Mouse (Mus musculus) heart, postnatal 0 days (tissue): ENCODE results near the gene Rere. TPM values are rescaled to one million over a fixed set of nuclear protein-coding genes. Genes with fewer than 3 reads are reported as not detected.

Experiments
- ATAC-seq: fragments of 200-750 bp; cut with Nextera tagmentation; 2 replicates; pipeline ENCODE4 v1.8.0; 2017; ENCODE audit warnings: low read depth, moderate number of reproducible peaks, moderate library complexity; ENCODE audit not compliant: insufficient read depth
- DNase-seq: peaks from one replicate; pipeline ENCODE4 v3.0.0-alpha.2; 2016; ENCODE audit warnings: low spot score
- H3K27ac ChIP-seq: fragments of 300-500 bp; sonication (generic); 2 replicates; pipeline ENCODE4 v1.5.1; 2014; ENCODE audit warnings: low read depth, mild to moderate bottlenecking
- H3K27me3 ChIP-seq: fragments of 300-500 bp; sonication (generic); 2 replicates; pipeline ENCODE4 v1.6.1; 2014; ENCODE audit warnings: low read length, mixed read lengths; ENCODE audit not compliant: control insufficient read depth, insufficient read depth
- H3K36me3 ChIP-seq: fragments of 300-500 bp; sonication (generic); replicated peaks from 2 replicates; pipeline ENCODE4 v1.6.1; 2014; ENCODE audit warnings: low read length, mixed read lengths; ENCODE audit not compliant: control insufficient read depth, insufficient read depth
- H3K4me1 ChIP-seq: fragments of 300-500 bp; sonication (generic); 2 replicates; pipeline ENCODE4 v1.6.1; 2014; ENCODE audit warnings: antibody characterized with exemption; ENCODE audit not compliant: control insufficient read depth, insufficient read depth
- H3K4me2 ChIP-seq: fragments of 300-500 bp; sonication (generic); 2 replicates; pipeline ENCODE4 v1.6.1; 2014; ENCODE audit warnings: low read depth, mild to moderate bottlenecking, low read length, moderate library complexity
- H3K4me3 ChIP-seq: fragments of 300-500 bp; sonication (generic); 2 replicates; pipeline ENCODE4 v1.5.1; 2014; ENCODE audit warnings: low read depth, low read length
- H3K9ac ChIP-seq: fragments of 300-500 bp; sonication (generic); replicated peaks from 2 replicates; pipeline ENCODE4 v1.6.1; 2014; ENCODE audit warnings: low read depth, low read length, mixed read lengths
- H3K9me3 ChIP-seq: fragments of 300-500 bp; sonication (generic); replicated peaks from 2 replicates; pipeline ENCODE4 v1.6.1; 2016; ENCODE audit warnings: low read length; ENCODE audit not compliant: control insufficient read depth
- CTCF ChIP-seq: IDR thresholded peaks from 2 replicates; pipeline ENCODE4 v1.5.1; 2016; ENCODE audit warnings: antibody characterized with exemption, control low read depth, low read depth
- EP300 ChIP-seq: IDR thresholded peaks from 2 replicates; pipeline ENCODE4 v1.6.1; 2016; ENCODE audit warnings: antibody characterized with exemption, low read depth
- WGBS: fragments of 180-500 bp; shearing (Covaris S2); extraction: QIAGEN DNeasy Blood & Tissue Kit; methylation state at CpG from one replicate; pipeline ENCODE4 v1.1.7; 2014; 5-methylcytosine and 5-hydroxymethylcytosine counted together
- polyA plus RNA-seq: library from polyadenylated mRNA; unstranded; fragments of >200 nt; fragmentation: Nextera tagmentation; extraction: Ambion mirVana; gene quantifications from 2 replicates; pipeline ENCODE4 v1.2.1, GENCODE M21; 2015
- total RNA-seq: library from RNA; depleted of rRNA; stranded (reverse); fragments of >200 nt; gene quantifications from 2 replicates; pipeline ENCODE4 v1.2.3, GENCODE M21; 2014; ENCODE audit warnings: low replicate concordance; rRNA removed

Rere gene
- total and polyA plus RNA-seq, 2 experiments from 2014 or later: 14.6 to 17.9 TPM

DNA sequence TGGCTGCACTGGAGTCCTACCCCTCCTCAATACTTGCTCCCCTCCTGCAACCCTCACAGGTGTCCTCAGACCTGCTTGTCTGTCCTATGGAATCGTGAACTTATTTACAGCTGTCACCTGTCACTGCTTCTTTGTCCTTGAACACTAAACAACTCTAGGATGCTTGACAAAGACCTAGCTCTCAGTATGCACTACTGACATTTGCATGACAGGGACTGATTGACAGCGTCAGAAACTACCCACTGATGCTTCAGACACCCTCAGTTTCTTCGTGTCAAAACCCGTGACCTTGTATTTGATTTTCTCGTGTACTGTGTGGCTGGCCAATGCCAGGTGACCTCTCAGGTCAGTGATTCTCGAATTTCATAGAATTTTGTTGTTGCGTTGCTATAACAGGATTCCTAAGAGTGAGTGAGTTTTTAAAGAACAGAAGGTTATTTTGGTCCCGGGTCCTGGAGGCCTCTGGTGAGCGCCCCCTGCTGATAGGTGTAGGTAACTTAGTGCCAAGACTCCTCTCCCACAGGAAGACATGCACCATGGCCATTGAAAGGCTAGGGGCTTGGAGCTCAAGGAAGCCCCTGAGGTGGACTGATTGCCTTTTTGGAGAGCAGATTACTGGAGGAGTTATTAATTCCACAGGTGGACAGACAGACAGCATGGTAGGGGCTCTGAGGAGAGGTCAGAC, 378.6 kb downstream of the Rere start:
- no peak for ATAC-seq
- no peak overlapping the region for H3K4me2 ChIP-seq
- H3K36me3 ChIP-seq: no peaks in the 10 kb centered on the region
- H3K27ac ChIP-seq: no peak overlapping the region
- DNase-seq: no peak
- WGBS: 74% methylated on average over 9 of the region's 9 CpGs
- no peak overlapping the region for H3K9ac ChIP-seq
- TF ChIP-seq CTCF: no peak; the same call in 1 of the 2 replicates
- no peak for TF ChIP-seq EP300
- H3K9me3 ChIP-seq: no peaks in the 10 kb centered on the region
- H3K27me3 ChIP-seq: 0 out of 2 replicates have a peak, but pooled peaks cover 2% of the 10 kb centered on the region
- H3K4me1 ChIP-seq: no peaks in the 10 kb centered on the region
- H3K4me3 ChIP-seq: no peak overlapping the region

DNA sequence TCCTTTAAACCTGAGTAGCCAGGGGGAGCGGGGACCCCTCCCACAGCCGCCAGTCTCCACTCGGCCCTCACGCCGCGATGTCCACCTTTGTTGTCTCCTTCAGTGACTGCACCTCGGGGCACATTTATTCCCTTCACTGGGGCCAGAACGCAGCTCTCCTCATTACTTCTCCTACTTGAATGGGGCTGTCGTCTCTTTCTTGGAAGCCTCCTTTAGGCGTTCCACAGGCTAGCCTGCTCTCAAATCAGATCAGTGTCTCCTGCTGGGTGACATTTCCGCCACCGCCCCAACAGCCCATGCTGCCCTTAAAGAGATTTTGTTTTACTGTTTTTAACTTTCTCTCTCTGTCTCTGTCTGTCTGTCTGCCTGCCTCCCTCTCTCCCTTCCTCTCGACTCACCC, 380.4 kb downstream of the Rere start:
- H3K4me3 ChIP-seq: no peak overlapping the region
- H3K4me1 ChIP-seq: no peaks in the 10 kb centered on the region
- no peak overlapping the region for H3K27ac ChIP-seq
- TF ChIP-seq CTCF: no peak
- TF ChIP-seq EP300: no peak
- DNase-seq (no peak), ATAC-seq (no peak)
- no peaks in the 10 kb centered on the region for H3K27me3 ChIP-seq
- WGBS: 8% methylated on average over 13 of the region's 13 CpGs
- no peaks in the 10 kb centered on the region for H3K36me3 ChIP-seq
- H3K9ac ChIP-seq: no peak overlapping the region; the same call in 1 of the 2 replicates
- peak overlapping the region; percentile 34 for H3K4me2 ChIP-seq
- no peaks in the 10 kb centered on the region for H3K9me3 ChIP-seq

DNA sequence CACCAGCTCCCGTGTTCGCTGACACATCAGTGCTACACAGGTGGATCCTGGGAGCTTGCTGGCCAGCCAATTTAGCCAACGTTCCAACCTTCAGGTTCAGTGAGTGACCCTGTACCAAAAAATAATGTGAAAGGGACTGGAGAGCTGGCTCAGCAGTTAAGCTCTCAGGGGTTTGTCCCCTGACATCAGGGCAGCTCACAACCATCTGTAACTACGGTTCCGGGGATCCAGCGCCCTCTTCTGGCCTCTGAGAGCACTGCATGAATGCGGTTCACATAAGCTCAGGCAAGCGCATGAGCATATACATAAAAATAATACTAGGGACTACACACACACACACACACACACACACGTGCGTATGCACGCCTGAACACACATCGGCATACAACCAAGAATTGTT, 381.7 kb downstream of the Rere start:
- Histone ChIP-seq H3K4me3 (no peak overlapping the region), H3K9ac (no peak overlapping the region), H3K4me2 (no peak overlapping the region), H3K27ac (no peak overlapping the region), H3K36me3 (no peaks in the 10 kb centered on the region), H3K4me1 (no peaks in the 10 kb centered on the region), H3K9me3 (no peaks in the 10 kb centered on the region), H3K27me3 (no peaks in the 10 kb centered on the region)
- ATAC-seq: no peak
- TF ChIP-seq EP300 (no peak), CTCF (peak; percentile 48)
- DNase-seq: no peak
- WGBS: 56% methylated on average over 12 of the region's 12 CpGs

DNA sequence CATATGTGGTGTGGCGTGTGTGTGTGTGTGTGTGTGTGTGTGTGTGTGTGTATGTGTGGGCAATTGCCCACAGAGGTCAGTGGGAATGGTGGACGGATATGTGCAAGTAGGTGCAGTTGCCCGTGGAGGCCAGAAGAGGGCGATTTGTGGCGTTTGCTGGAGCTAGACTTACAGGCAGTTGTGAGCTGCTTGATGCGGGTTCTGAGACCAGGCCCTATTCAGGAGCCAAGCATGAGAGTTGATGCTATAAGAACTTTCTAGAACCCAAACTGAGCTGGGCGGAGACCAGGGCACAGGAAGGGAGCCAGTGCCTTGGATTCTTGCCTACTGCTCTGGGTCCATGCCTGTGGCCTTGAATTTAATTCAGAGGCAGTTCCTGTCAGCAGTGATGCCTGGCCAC, 383.3 kb downstream of the Rere start:
- no peaks in the 10 kb centered on the region for H3K36me3 ChIP-seq
- H3K4me2 ChIP-seq: no peak overlapping the region
- no peak overlapping the region for H3K27ac ChIP-seq
- WGBS: 76% methylated on average over 7 of the region's 7 CpGs
- no peaks in the 10 kb centered on the region for H3K9me3 ChIP-seq
- no peaks in the 10 kb centered on the region for H3K27me3 ChIP-seq
- no peak overlapping the region for H3K4me3 ChIP-seq
- no peak overlapping the region for H3K9ac ChIP-seq
- ATAC-seq: no peak
- DNase-seq: no peak
- TF ChIP-seq EP300: no peak
- TF ChIP-seq CTCF: peak; percentile 19
- H3K4me1 ChIP-seq: no peaks in the 10 kb centered on the region

DNA sequence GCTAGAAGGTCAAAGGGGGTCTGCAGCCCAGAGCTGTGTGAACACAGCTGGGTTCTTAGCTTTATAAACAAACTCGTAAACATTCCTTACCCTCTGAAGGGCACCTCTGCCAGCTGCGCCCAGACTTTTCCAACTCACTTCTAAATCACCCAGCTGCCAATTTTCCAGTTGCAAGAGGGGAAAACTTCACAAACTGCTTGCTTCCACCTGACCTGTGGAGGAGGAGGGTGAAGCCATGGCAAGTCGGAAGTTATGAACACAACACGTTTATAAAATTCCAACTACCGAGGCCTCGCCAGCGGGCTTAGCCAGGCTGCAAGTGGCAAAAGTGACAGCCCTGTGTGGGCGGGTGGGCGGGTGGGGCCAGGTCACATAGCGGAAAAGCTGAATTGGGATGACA, 384.4 kb downstream of the Rere start:
- DNase-seq: no peak
- no peak for TF ChIP-seq EP300
- TF ChIP-seq CTCF: no peak
- 70% methylated on average over 10 of the region's 10 CpGs for WGBS
- no peaks in the 10 kb centered on the region for H3K27me3 ChIP-seq
- H3K4me1 ChIP-seq: no peaks in the 10 kb centered on the region
- H3K27ac ChIP-seq: no peak overlapping the region
- no peak overlapping the region for H3K4me2 ChIP-seq
- no peaks in the 10 kb centered on the region for H3K9me3 ChIP-seq
- no peaks in the 10 kb centered on the region for H3K36me3 ChIP-seq
- no peak overlapping the region for H3K4me3 ChIP-seq
- ATAC-seq: no peak
- no peak overlapping the region for H3K9ac ChIP-seq

Other genes with a start within 250 kb of the Rere start
- 15.0 and 23.3 TPM in 2 replicates for gene Gpr157, start 194.3 kb upstream of the Rere start, total RNA-seq
- 4.3 and 4.5 TPM in 2 replicates for gene Gpr157, start 194.3 kb upstream of the Rere start, polyA plus RNA-seq
- 0.58 TPM in 1 of 2 replicates, not detected in the other for gene Slc2a5, start 162.4 kb upstream of the Rere start, total RNA-seq
- 0.42 and 0.59 TPM in 2 replicates for gene Slc2a5, start 162.4 kb upstream of the Rere start, polyA plus RNA-seq
- gene Slc2a7, start 132.7 kb upstream of the Rere start, total RNA-seq: not detected in 2 replicates
- gene Slc2a7, start 132.7 kb upstream of the Rere start, polyA plus RNA-seq: not detected in 2 replicates
- gene Car6, start 80.3 kb upstream of the Rere start, total RNA-seq: not detected in 2 replicates
- not detected in 2 replicates for gene Car6, start 80.3 kb upstream of the Rere start, polyA plus RNA-seq
- gene Eno1, start 44.9 kb upstream of the Rere start, total RNA-seq: 525 and 625 TPM in 2 replicates
- gene Eno1, start 44.9 kb upstream of the Rere start, polyA plus RNA-seq: 999 and 1,074 TPM in 2 replicates